Mouse (Mus musculus): ENCODE data around the gene Gm10912. TPM values are rescaled to one million over a fixed set of nuclear protein-coding genes. Genes with fewer than 3 reads are reported as not detected.
A peak's percentile ranks its signal among the peaks of the same experiment; 100 is the strongest.
"Not testable (repeated sequence)": the region's sequence is repeated elsewhere in the genome, so short reads cannot be mapped to it uniquely, and the experiment has no call there.

Gm10912 gene
- total RNA-seq, 2 experiments from 2014 or later, result 0.34 TPM; not detected in 1

DNA sequence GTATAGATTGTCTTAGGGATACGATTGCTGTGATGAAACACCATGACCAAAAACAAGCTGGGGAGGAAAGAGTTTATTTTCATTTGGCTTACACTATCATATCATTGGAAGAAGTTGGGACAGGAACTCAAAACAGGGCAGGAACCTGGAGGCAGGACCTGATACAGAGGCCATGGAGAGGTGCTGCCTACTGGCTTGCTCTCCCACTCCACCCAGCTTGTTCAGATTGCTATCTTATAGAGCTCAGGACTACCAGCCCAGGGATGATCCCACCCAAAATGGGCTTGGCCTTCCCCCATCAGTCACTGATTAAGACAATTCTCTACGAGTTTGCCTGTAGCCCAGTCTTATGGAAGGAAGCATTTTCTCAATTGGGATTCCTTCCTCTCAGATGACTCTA is 1.5 kb upstream of the Gm10912 start:
- no peak for DNase-seq (ENCODE audit: low spot score in 2 of 2)

DNA sequence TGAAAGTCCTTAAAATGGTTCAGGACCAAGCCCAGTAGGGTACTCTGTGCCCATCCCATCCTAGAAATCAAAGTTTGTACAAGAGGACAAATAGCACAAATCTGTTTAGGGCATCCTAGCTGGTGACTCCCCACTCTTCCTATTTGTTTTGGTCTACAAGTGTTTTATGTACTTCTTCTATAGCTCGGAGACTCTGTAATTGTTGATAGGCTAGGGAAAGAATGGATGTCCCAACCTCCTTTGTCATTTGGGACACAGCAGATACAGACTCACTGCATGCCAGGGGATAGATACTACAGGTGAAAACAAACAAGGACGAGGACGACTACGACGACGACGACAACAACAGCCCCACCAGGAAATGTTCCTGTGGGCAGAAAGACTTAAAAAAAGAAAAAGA is 2.8 kb downstream of the Gm10912 start, which contains the start of gene Gm10799:
Gm10799 (minus strand) TSS at position 101 of the 400 bp plus-strand sequence.
- not testable (repeated sequence) for DNase-seq (ENCODE audit: low spot score in 2 of 2)

GRCm38 (mm10) chr2:104069704-104070185 is 4.1 kb downstream of the Gm10912 start, which contains the start of gene Cd59b:
TSS of gene Cd59b (plus strand) at chr2:104069849.
- DNase-seq (ENCODE audit: low spot score in 2 of 2), result no peak

- not testable (repeated sequence) for DNase-seq (ENCODE audit: low spot score in 2 of 2)
Observed at GRCm38 (mm10) chr2:104078285-104078684, 12.7 kb downstream of the Gm10912 start.

- DNase-seq (ENCODE audit: low spot score in 2 of 2), result not testable (repeated sequence)
Observed at GRCm38 (mm10) chr2:104081436-104082050, 15.9 kb downstream of the Gm10912 start.

GRCm38 (mm10) chr2:104082474-104082873 is 16.8 kb downstream of the Gm10912 start:
- DNase-seq (ENCODE audit: low spot score in 2 of 2), result no peak

DNA sequence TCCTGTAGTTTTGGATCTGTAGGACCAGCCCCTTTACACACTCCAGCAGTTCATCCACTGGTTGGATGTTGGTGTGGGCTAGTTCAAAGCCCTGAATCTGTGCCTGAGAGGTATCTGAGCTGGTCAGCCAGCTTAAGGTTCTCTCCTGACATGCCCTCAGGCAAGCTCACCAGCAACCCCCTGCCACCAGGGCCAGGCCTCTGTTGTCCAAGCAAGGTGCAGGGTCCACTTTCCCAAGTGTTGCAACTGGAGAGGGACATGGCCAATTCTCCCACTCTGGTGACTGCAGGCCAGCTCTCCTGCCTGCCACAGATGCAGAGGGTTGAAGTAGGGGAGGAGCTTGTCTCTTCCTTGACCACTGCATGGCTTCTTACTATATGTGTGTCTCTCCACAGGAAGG is 18.4 kb downstream of the Gm10912 start:
- not testable (repeated sequence) for DNase-seq (ENCODE audit: low spot score in 2 of 2)

GRCm38 (mm10) chr2:104087562-104087961 is 21.9 kb downstream of the Gm10912 start:
- DNase-seq (ENCODE audit: low spot score in 2 of 2), result not testable (repeated sequence)

DNA sequence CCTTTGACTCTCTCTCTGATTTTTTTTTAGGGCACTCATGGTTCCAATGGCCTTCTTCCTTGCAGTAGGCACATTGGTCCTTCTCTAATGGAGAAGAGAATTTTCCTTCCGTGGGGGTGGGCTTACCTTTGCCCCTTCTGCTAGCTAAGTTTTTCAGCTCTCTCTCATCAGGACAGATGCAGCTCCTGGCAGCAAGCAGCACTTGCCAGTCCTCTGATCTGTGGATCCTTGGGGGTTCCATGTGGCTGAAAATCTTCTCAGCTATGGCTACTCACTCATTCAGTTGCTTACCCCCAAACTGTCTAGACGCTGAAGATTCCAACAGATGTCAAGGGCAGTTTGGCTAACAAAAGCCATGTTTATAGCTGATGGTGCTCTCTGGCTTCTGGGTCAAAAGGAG is 27.7 kb downstream of the Gm10912 start:
- DNase-seq (ENCODE audit: low spot score in 2 of 2), result no peak

DNA sequence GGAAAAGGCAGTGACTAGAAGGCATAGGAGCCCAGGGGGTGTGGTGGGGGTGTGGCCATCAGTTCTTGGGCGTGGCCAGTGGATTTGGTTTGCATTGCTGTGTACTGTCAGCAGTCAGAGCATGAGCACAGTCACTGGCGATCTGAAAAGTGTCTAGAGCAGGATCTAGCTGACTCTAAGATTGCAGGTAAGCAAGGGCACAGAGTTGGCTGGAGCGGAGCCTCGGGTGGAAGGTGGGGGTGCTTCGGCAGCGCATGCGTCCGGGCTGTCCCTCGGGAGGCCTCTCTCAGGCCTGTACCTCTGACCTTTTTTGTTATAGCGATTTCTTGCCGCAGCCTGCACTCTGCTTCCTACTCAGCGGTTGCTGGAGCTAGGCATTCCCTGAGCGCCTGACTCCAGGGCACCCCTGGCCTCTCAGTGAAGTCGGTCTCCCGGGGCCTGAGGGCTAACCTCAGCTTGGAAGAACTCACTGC is 30.2 kb downstream of the Gm10912 start, which contains the start of gene Cd59a:
Cd59a (plus strand) TSS at position 61 of the 473 bp plus-strand sequence.
- DNase-seq (ENCODE audit: low spot score in 2 of 2), result peak; percentile 33 to 46

DNA sequence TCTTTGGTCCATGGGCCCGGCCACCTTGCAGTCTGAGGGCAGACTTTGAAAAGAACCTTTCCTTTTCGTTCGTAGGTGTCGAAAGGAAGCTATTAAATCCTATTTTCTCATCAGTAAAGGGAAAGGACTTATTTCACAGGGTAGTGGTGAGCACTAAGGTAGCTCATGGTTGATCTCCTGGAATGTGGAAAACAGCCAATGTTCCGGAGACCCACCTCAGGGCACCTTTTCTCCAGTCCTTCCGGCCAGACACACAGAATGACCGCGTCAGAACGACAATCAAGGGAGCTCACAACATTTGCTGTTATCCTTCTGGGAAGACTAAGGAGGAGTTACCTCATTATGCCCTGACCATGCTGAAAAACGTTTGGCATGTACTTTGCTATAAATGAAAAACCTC is 30.6 kb downstream of the Gm10912 start:
- DNase-seq (ENCODE audit: low spot score in 2 of 2), result no peak

GRCm38 (mm10) chr2:104096796-104097195 is 31.2 kb downstream of the Gm10912 start:
- DNase-seq (ENCODE audit: low spot score in 2 of 2), result not testable (repeated sequence)

DNA sequence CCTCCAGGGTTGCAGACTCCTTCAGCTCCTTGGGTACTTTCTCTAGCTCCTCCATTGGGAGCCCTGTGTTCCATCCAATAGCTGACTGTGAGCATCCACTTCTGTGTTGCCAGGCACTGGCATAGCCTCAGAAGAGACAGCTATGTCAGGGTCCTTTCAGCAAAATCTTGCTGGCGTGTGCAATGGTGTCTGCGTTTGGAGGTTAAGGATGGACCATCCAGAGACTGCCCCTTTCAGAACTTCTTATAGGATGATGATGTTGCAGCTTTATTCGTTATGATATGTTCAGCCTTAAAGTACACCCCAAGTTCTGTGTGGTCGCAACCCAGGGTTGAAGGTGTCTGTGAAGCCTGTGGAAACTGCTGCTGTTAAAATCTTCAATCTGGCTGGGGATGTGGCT is 31.8 kb downstream of the Gm10912 start:
- DNase-seq (ENCODE audit: low spot score in 2 of 2), result not testable (repeated sequence)

- no peak for DNase-seq (ENCODE audit: low spot score in 2 of 2)
Observed at GRCm38 (mm10) chr2:104098529-104099230, 33.1 kb downstream of the Gm10912 start.

GRCm38 (mm10) chr2:104099231-104099585 is 33.6 kb downstream of the Gm10912 start:
- no peak for DNase-seq (ENCODE audit: low spot score in 2 of 2)

GRCm38 (mm10) chr2:104099946-104100345 is 34.3 kb downstream of the Gm10912 start:
- no peak for DNase-seq (ENCODE audit: low spot score in 2 of 2)

DNA sequence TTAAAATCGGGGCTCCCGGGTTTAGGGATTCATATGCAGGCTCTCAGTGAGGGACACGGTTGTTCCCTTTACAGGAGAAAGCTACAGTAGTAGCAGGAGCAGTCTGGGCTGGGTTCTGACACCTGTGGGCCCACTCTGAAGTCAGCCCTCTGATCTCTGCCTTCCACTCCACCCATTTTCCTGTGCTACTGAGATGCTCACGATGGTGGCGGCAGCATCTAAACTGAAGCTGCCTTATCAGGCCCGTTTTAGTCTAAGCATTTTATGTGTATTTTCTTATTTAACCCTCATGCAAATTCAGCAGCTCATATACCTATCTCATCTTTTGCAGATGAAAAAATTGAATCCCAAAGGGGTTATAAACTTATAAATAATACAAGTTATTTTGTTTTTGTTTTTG is 39.2 kb downstream of the Gm10912 start:
- DNase-seq (ENCODE audit: low spot score in 2 of 2), result no peak

- not testable (repeated sequence) for DNase-seq (ENCODE audit: low spot score in 2 of 2)
Observed at GRCm38 (mm10) chr2:104109021-104109420, 43.4 kb downstream of the Gm10912 start.

DNA sequence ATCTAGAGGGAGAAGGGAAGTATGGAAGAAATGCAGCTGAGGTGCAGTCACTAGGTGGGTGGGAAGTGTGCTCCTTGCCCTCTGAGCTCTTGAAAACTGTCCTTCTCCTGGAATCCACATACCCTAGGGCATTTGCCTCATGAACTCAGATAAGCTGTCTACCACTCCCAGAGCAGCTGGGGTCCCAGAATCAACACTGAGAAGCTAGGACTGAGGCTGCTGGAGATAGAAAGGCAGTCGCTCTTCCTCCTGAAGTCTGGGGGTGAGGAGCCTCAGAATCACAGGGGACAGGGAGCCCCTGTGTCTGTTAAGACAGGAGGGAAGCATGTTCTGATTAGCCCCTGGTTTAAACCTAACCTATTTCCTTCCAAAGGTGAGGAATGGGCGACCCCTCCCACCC is 43.9 kb downstream of the Gm10912 start:
- no peak for DNase-seq (ENCODE audit: low spot score in 2 of 2)

DNA sequence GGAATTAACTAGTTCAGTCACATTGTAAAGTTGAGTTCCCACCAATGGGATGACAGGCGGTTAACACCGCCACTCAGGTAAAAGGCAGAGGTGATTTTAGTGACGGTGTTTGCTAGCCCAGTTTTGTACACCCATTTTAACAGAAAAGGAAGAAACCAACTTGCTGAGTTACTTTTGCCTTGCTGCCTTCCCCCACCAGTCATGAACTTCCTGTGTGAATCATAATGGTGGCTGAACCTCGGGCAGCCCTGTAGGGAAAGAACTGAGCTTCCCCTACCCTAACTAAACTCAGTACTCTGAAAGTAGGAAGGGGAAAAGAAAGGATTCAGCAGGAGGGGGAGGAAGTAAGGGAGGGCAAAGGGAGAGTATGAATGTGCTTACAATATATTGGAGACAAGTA is 44.4 kb downstream of the Gm10912 start:
- no peak for DNase-seq (ENCODE audit: low spot score in 2 of 2)

DNA sequence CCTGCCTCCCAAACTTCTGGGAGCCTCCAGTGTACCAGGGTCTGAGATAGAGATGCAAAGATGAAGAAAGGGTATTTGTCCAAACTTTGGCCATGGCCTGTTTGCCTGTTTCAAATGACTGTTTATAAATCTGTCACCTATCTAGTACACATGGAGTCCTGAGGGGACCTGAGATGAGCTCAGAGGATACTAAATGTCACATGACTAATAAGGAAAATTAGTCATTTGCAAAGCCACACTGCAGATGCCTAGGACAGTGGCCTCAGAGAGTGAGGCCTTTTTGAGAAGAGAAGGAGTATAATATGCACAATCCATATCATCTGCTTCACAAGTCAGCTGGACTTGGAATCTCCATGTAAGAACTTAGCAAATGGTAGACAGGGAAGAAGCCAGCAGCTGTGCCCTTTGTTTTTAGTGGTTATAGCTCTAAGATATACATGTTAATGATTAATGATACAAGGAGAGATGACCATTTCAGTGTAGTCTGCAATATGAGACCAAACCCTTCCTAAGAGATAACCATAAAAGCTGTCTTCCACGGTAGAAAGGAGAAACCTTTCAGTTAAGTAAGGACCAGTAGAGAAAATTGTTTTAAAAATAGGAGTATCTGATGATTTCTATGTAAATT is 45.7 kb downstream of the Gm10912 start:
- DNase-seq (ENCODE audit: low spot score in 2 of 2), result not testable (repeated sequence)

- not testable (repeated sequence) for DNase-seq (ENCODE audit: low spot score in 2 of 2)
Observed at GRCm38 (mm10) chr2:104113563-104113962, 47.9 kb downstream of the Gm10912 start.

Data from layer of hippocampus, postnatal 10 days (tissue).